Mouse (Mus musculus) macrophage (primary cell): ENCODE measurements around the gene Prom2. TPM values are rescaled to one million over a fixed set of nuclear protein-coding genes. Genes with fewer than 3 reads are reported as not detected.

Source experiments
- H3K27ac ChIP-seq: fragments of 350-480 bp; formaldehyde crosslinking; 2 replicates; pipeline ENCODE4 v1.9.0; 2021
- H3K36me3 ChIP-seq: fragments of 350-480 bp; formaldehyde crosslinking; 2 replicates; pipeline ENCODE4 v1.9.0; 2021; ENCODE audit errors: inconsistent target
- H3K4me3 ChIP-seq: fragments of 350-480 bp; formaldehyde crosslinking; 2 replicates; pipeline ENCODE4 v1.9.0; 2021; ENCODE audit errors: inconsistent target
- H3K79me2 ChIP-seq: fragments of 350-480 bp; formaldehyde crosslinking; 2 replicates; pipeline ENCODE4 v1.9.0; 2021; ENCODE audit errors: inconsistent target
- WGBS: methylation state at CpG from one replicate; pipeline ENCODE4 v1.1.7; 2026; ENCODE audit warnings: inconsistent platforms; ENCODE audit not compliant: missing documents; 5-methylcytosine and 5-hydroxymethylcytosine counted together
- polyA plus RNA-seq: library from polyadenylated mRNA; stranded (reverse); fragments of 250-400 nt; gene quantifications from 3 replicates; pipeline ENCODE4 v1.2.4, GENCODE M21; 2018; ENCODE audit warnings: inconsistent platforms

Prom2 gene
- polyA plus RNA-seq, 1 experiment from 2014 or later: not detected

DNA sequence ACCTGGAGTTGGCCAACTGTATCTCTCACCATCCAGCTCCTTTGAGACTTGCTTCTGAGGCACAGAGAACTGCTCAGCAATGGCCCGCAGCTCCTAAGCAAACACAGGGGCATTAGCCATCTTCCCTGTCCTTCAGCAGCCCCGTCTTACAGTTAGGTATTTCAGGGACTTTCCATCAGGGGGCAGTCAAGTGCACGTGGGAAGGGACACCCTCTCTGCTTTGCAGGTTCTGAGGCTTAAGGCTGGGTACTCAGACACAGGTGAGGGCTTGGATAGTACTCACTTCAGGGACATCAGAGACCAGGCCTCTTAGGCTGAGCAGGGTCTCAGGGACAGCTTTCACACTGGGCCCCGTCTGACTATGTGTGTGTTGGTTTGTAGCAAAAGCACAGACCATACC is 1.8 kb downstream of the Prom2 start:
- Histone ChIP-seq H3K27ac (no peak overlapping the region), H3K36me3 (no peaks in the 10 kb centered on the region), H3K79me2 (no peaks in the 10 kb centered on the region), H3K4me3 (no peak overlapping the region)
- WGBS: 62% methylated on average over 4 of the region's 4 CpGs

DNA sequence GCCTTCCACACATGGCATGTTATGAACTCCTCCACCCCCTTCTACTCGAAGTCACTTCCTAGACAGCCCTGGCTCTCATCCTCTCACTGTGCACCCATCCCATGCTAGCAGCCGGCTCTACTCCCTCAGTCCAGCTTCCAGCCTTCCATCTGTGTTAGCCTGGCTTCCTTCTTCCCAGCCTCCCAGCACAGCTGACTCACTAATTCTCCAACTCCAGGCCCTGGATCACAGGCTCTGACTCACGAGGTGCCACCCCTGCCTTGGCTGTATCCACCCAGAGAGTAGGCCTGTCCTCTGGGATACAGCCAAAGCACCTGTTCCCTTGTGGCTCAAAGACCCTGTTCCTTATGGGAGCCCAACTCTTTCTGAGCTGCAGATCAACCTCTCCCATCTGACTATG is 3.7 kb downstream of the Prom2 start:
- Histone ChIP-seq H3K4me3 (no peak overlapping the region), H3K36me3 (no peaks in the 10 kb centered on the region), H3K79me2 (no peaks in the 10 kb centered on the region), H3K27ac (no peak overlapping the region)
- WGBS: 87% methylated on average over 3 of the region's 3 CpGs

DNA sequence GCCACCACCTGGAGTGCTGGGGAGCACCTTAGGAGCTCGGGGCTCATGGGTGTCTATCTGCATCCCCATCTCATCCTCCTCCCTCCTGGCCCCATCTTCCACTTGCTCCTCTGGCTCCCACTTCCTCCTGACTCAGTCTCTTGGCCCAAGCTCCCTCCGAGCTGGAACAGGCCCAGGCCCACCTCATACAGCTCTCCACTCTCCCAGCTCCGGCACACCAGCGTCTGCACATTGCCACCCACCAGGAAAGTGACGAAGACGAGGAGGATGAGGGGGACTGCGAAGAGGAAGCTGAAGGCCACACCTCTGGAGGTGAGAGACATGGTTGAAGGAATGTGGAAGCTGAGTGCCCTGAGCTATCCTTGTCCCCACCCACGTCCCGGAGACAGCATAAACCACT is 5.9 kb downstream of the Prom2 start:
- no peaks in the 10 kb centered on the region for H3K36me3 ChIP-seq
- H3K27ac ChIP-seq: no peak overlapping the region
- H3K4me3 ChIP-seq: no peak overlapping the region
- 84% methylated on average over 9 of the region's 9 CpGs for WGBS
- no peaks in the 10 kb centered on the region for H3K79me2 ChIP-seq

DNA sequence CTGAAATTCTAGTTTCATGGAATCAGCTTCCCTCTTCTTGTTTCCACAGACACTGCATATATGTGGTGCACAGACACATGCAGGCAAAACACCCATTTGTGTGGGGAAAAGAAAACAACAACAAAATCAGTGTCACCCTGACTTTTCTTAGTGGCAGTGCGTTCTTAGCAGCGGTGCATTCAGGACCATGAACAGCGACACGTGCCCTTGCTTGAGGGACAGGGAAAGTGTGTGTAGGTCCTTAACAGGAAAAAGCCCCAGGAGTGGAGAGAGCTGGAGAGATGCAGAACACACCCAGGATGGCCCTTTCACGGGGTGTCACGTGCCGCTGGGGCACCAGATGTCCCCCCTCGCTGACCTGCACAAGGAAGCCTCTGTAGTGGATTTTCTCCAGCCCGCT is 8.9 kb downstream of the Prom2 start:
- H3K79me2 ChIP-seq: no peaks in the 10 kb centered on the region
- WGBS: 11% methylated on average over 9 of the region's 9 CpGs
- no peaks in the 10 kb centered on the region for H3K36me3 ChIP-seq
- no peak overlapping the region for H3K4me3 ChIP-seq
- H3K27ac ChIP-seq: no peak overlapping the region

DNA sequence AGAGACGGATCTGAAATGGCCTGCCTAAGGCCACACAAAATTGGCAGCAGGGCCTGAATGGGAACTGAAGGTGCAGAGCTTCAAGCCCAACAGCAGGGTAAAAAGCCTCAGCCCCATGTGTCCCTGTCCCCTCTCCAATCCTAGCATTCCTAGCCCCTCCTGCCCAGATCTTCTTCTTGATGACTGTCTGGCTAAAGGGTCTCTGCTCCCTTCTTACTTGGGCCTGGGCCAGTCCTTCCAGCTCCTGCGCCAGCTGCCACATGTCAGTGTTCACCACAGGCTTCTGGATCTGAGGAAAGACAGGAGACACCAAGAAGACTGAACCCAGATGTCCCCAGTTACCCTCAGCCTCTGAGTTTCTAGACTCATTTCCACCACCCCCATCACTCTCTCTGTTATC is 9.7 kb downstream of the Prom2 start:
- no peak overlapping the region for H3K27ac ChIP-seq
- no peak overlapping the region for H3K4me3 ChIP-seq
- H3K36me3 ChIP-seq: no peaks in the 10 kb centered on the region
- H3K79me2 ChIP-seq: no peaks in the 10 kb centered on the region
- WGBS: 96% methylated on average over 2 of the region's 2 CpGs

DNA sequence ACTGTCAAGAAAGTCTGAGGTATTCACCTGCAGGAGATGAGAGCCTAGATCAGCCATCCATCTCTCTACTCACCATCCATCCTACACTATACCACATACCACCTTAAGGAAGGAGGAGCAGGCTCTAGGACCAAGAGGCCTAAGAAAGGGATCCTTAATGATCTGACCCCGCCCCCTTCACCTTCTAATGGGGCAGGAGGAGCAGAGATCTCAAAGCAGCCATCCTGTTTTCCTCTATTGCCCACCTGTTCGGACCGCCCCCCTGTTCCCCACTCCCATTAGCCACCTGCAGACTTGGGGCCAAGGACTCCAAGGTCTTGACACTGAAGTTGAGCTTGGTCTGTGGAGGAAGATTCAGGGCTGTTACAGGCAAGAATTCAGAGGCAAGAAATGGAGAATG is 10.8 kb downstream of the Prom2 start:
- no peaks in the 10 kb centered on the region for H3K79me2 ChIP-seq
- 83% methylated on average over 3 of the region's 3 CpGs for WGBS

DNA sequence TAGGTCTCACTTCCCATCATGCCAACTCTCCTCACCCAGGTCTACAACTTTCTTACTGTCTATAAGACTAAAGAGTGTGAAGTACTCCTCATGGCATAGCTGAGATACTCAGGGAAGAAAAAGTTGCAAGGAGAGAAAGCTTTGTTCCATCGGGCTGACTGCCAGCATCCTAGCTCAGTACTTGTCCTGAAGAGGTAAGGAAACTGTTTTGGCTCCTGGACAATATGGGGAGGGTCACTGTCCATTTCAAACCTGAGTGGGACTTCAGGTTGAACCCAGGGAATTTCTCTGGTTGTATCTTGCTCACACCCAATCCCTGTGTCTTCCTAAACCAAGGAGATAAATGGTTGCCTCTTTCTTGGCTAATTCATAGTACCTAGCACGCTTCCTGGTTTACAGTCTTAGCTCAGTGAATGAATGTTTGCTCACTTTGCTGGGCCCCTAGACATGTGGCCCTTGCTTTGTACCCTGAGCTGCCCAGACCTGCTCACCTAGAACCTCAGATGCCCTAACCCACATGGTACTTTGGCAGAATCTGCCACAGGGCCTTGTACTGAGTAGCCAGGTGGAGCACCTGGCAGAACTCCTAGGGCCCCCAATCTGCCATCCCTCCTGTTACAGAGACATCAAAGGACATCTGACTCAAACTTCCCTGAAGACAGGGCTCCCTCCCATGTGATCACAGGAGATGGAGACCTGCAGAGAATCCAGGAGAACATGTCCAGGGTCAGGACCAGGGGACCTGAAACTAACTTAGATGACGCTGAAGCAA is 16.1 kb downstream of the Prom2 start:
- Histone ChIP-seq H3K27ac (peak overlapping the region; percentile 58), H3K4me3 (no peak overlapping the region), H3K79me2 (no peaks in the 10 kb centered on the region), H3K36me3 (no peaks in the 10 kb centered on the region)
- 90% methylated on average over 3 of the region's 3 CpGs for WGBS

More for the DNA sequence above, 10.8 kb downstream of the Prom2 start:
- H3K36me3 ChIP-seq: no peaks in the 10 kb centered on the region
- no peak overlapping the region for H3K27ac ChIP-seq
- no peak overlapping the region for H3K4me3 ChIP-seq

DNA sequence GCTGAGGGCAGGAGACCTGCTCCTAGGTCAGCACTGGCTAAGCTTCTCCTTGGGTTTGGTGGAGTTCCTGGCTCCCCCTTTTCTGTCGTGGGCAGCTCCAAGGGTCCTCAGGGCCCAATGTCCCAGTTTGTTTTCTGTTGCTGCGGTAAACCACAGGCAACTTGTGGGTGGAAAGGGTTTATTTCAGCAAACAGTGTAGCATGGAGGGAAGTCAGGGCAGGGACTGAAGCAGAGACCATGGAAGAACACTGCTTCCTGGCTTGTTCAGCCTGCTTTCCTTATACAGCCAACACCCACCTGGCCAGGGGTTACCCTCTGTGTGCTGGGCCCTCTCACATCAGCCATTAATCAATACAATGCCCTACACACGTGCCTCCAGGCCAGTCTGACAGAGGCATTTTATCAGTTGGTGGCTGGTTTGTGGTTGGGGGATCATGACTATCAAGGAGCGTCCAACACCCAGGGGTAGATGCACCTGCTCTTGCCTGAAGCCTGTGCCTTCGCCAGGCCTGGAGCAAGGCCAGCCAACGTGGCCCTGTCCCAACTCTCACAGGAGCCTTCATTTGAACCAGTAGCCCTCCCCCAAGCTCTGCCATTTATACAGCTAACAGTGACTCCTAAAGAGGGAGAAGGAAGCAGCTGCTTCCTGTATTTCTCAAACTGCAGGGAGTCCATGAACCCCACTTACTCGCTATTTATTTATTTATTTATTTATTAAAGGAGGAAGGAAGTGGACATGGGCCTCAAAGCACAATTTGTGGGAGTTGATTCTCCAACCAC is 17.1 kb downstream of the Prom2 start:
- H3K27ac ChIP-seq: peak overlapping the region; percentile 58
- no peaks in the 10 kb centered on the region for H3K36me3 ChIP-seq
- no peak overlapping the region for H3K4me3 ChIP-seq
- no peaks in the 10 kb centered on the region for H3K79me2 ChIP-seq
- 1% methylated on average over 7 of the region's 7 CpGs for WGBS

DNA sequence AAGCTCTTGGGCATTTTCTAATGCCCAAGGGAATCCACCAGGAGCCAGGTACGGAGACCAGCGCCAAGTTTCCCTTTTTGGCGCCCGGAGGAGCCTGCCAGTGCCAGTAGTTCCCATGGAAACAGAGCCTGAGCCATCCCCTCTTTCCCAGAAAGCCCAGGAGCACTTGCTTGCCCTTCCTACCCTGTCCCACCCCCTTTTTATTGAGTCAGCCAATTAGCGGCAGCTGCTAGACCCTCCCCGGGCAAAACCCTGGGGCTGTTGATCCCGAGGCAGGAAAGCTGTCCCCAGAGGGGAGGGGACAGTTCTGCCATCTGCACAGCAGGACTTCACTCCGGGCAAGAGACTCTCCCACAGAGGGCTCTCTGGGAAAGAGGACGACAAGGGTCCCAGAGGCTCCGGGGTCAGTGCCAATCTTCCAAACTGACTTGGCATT is 19.2 kb downstream of the Prom2 start, which contains the start of gene Kcnip3:
TSS of gene Kcnip3 (minus strand) at position 89 of the 436 bp plus-strand sequence.
- H3K4me3 ChIP-seq: no peak within 1 kb of the TSS
- no peaks in the 10 kb centered on the region for H3K36me3 ChIP-seq
- no peak within 1 kb of the TSS for H3K27ac ChIP-seq
- H3K79me2 ChIP-seq: no peaks in the 10 kb centered on the region
- WGBS: 87% methylated on average over 10 of the region's 10 CpGs

DNA sequence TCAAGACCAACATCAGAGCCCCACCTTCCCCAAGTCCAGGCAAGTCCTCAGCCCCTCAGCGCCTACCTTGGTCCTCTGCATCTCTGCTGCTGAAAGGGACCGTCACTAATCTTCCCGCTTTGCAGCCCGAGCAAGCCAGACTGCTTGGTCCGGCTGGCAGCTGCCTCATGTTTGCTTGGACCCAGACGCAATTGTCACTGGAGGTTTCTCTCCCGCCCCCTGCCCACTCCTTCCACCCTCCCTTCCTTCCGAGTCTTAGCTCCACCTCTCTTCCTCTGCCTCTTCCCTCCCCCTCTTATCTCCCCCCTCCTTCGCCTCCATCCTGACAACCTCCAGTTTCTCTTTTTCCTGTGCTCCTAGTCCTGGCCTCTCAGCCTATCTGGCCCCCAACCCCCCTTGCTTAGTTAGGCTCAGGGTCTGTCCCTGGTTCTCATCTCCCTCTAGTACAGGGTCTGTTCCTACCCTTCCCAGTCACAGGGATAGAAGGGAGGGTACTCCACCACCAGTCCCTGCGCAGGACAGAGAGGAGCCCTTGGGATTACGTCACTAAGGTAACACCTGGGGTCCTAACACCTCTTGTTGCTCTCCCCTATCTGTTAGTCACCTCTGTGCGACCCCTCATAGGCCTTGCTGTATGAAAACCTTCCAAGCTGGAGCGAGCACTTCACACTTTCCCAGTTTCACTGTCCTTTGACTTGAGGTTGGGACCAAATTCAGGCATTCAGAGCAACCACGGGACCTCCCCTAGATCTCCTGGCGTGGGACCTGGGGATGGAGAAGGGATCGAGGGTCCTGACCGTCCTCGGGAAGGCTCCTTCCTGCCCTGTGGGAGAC is 19.9 kb downstream of the Prom2 start:
- Histone ChIP-seq H3K4me3 (no peak overlapping the region), H3K27ac (no peak overlapping the region), H3K36me3 (no peaks in the 10 kb centered on the region), H3K79me2 (no peaks in the 10 kb centered on the region)
- WGBS: 68% methylated on average over 18 of the region's 18 CpGs

DNA sequence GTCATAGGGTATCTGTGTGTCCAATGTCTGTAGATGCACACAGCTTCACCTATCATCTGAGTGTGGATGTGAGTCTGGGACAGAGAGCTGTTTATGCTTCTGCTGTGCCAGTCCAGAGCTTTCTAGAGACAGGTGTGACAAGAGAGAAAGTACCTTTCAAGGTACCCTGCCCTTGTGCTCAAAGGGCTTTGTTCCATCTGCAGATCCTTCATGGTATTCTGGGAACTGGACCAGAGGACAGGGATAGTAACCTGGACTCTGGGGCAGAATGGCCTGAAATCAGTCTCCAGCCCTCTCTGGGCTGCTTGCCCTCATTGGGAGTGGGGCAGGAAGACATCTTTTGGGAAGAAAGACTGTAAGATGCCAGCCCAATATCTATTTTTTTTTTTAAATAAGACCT is 21.1 kb downstream of the Prom2 start:
- Histone ChIP-seq H3K36me3 (no peaks in the 10 kb centered on the region), H3K27ac (no peak overlapping the region)

DNA sequence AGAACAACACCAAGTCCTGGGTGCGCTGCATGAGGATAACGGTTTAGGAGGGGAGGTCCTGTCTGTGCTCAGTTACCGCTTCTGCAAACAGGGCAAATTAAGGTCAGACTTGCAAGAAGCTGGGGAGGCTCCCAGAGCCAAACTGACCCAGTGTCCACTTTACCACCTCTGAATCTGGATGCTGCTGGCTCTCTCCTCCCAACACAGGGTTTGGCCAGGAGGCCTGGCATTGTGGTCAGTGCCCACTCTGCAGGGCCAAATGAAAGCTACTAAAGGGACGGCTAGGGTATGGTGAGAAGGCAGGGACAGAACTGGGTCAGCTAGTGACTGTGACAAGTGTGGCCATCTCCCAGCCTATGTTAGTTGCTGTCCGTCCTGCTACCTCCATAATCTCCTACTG is 22.0 kb downstream of the Prom2 start:
- H3K4me3 ChIP-seq: no peak overlapping the region
- H3K36me3 ChIP-seq: no peaks in the 10 kb centered on the region
- H3K79me2 ChIP-seq: no peaks in the 10 kb centered on the region
- H3K27ac ChIP-seq: no peak overlapping the region
- WGBS: 88% methylated on average over 5 of the region's 5 CpGs

More for the DNA sequence above, 21.1 kb downstream of the Prom2 start:
- Histone ChIP-seq H3K4me3 (no peak overlapping the region), H3K79me2 (no peaks in the 10 kb centered on the region)

DNA sequence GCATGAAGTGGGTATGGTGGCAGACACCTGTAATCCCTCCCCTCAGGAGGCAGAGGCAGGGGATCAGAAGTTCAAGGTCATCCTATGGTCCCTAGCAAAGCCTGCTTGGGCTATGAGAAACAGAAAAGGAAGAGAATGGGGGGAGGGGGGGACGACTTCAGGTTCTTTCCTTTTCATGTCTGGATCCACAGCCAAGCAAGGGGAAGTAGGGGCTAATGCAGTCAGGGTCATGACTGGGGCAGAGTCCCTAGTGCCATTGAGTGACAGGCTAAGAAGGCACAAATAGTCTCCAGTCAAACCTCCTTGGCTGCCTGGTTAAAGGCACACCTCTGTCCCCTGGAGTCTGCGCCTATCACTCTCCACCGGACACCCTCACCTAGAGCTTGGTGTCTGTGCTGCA is 22.4 kb downstream of the Prom2 start:
- no peaks in the 10 kb centered on the region for H3K36me3 ChIP-seq
- H3K27ac ChIP-seq: no peak overlapping the region
- no peak overlapping the region for H3K4me3 ChIP-seq
- no peaks in the 10 kb centered on the region for H3K79me2 ChIP-seq
- 35% methylated on average over 3 of the region's 3 CpGs for WGBS

DNA sequence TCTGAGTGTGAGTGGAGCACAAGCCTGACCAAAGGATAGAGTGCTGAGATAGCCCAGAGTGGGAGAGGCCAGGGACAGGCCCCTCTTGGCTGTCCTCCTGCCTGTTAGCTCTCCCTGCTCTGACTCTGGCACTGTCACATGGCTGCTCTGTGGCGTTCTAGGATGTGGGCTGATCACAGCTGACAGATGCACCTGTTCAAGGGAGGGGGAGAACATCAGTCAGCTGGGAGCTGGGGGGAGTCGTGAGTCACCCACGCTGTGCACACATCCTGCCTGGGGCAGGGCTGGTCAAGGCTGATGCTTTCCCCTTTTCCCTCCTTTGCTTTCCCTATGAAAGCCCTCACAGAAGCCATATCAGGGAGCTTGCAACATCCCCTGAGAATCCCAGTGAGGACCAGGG is 23.0 kb downstream of the Prom2 start:
- WGBS: 28% methylated on average over 3 of the region's 3 CpGs
- H3K36me3 ChIP-seq: no peaks in the 10 kb centered on the region
- H3K79me2 ChIP-seq: no peaks in the 10 kb centered on the region
- no peak overlapping the region for H3K27ac ChIP-seq
- H3K4me3 ChIP-seq: no peak overlapping the region

DNA sequence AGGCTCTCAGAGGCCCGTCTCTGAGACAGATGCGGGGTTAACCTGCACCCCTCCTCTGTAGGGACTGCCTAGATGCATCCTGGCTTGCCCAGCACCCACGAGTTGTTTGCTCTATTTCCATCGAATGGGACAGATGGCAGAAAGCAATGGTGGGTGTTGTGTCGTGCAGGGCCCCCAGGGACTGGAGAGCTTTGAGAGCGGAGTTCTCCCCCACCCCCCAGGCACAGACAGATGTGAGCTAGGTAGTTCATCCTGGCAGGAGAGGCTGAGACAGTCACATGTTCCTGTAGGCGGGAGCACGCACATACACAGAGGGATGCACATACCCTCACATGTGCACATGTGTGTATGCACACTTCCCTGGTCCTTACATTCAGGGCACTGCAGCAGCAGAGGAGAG is 24.2 kb downstream of the Prom2 start:
- H3K79me2 ChIP-seq: no peaks in the 10 kb centered on the region
- H3K36me3 ChIP-seq: no peaks in the 10 kb centered on the region
- no peak overlapping the region for H3K4me3 ChIP-seq
- 94% methylated on average over 8 of the region's 8 CpGs for WGBS
- H3K27ac ChIP-seq: no peak overlapping the region
